Mouse (Mus musculus) midbrain, embryonic 14.5 days (tissue): Measurements from ENCODE around the gene Fbxo7. TPM values are rescaled to one million over a fixed set of nuclear protein-coding genes. Genes with fewer than 3 reads are reported as not detected.

Source experiments
- ATAC-seq: fragments of 200-750 bp; cut with Nextera tagmentation; 2 replicates; pipeline ENCODE4 v1.8.0; 2017; ENCODE audit warnings: moderate number of reproducible peaks, moderate library complexity; ENCODE audit not compliant: low FRiP score, low TSS enrichment
- DNase-seq: peaks from one replicate; pipeline ENCODE4 v3.0.0-alpha.2; 2015
- H3K27ac ChIP-seq: fragments of 300-500 bp; sonication (generic); replicated peaks from 2 replicates; pipeline ENCODE4 v1.5.1; 2014; ENCODE audit warnings: mild to moderate bottlenecking, low read depth, low read length, moderate library complexity
- H3K27me3 ChIP-seq: fragments of 300-500 bp; sonication (generic); 2 replicates; pipeline ENCODE4 v1.6.1; 2014; ENCODE audit warnings: low read length, control low read depth, mixed read lengths; ENCODE audit not compliant: control insufficient read depth, insufficient read depth
- H3K36me3 ChIP-seq: fragments of 300-500 bp; sonication (generic); 2 replicates; pipeline ENCODE4 v1.6.1; 2014; ENCODE audit warnings: low read length, control low read depth; ENCODE audit not compliant: control insufficient read depth, insufficient read depth
- H3K4me1 ChIP-seq: fragments of 300-500 bp; sonication (generic); 2 replicates; pipeline ENCODE4 v1.6.1; 2014; ENCODE audit warnings: mild to moderate bottlenecking, antibody characterized with exemption, low read length, control low read depth; ENCODE audit not compliant: control insufficient read depth, insufficient read depth
- H3K4me2 ChIP-seq: fragments of 300-500 bp; sonication (generic); 2 replicates; pipeline ENCODE4 v1.6.1; 2014; ENCODE audit warnings: mild to moderate bottlenecking, low read length, moderate library complexity
- H3K4me3 ChIP-seq: fragments of 300-500 bp; sonication (generic); replicated peaks from 2 replicates; pipeline ENCODE4 v1.5.1; 2014; ENCODE audit warnings: low read depth, low read length
- H3K9ac ChIP-seq: fragments of 300-500 bp; sonication (generic); replicated peaks from 2 replicates; pipeline ENCODE4 v1.6.1; 2014; ENCODE audit warnings: mild to moderate bottlenecking, low read length, moderate library complexity
- H3K9me3 ChIP-seq: fragments of 300-500 bp; sonication (generic); 2 replicates; pipeline ENCODE4 v1.6.1; 2016; ENCODE audit warnings: low read length, control low read depth, mixed read lengths; ENCODE audit not compliant: control insufficient read depth
- WGBS: fragments of 180-500 bp; shearing (Covaris S2); extraction: QIAGEN DNeasy Blood & Tissue Kit; methylation state at CpG from one replicate; pipeline ENCODE4 v1.1.7; 2014; 5-methylcytosine and 5-hydroxymethylcytosine counted together
- polyA plus RNA-seq: library from polyadenylated mRNA; unstranded; fragments of >200 nt; fragmentation: Nextera tagmentation; extraction: Ambion mirVana; gene quantifications from 2 replicates; pipeline ENCODE4 v1.2.1, GENCODE M21; 2014

Gene Fbxo7
- polyA plus RNA-seq, 1 experiment from 2014 or later: 19.6 TPM

- no peaks in the 10 kb centered on the region for H3K4me1 ChIP-seq
- H3K27ac ChIP-seq: no peak overlapping the region
- no peaks in the 10 kb centered on the region for H3K27me3 ChIP-seq
- H3K9ac ChIP-seq: no peak overlapping the region
- DNase-seq (no peak), ATAC-seq (no peak)
- H3K36me3 ChIP-seq: no peaks in the 10 kb centered on the region
- H3K4me2 ChIP-seq: no peak overlapping the region
- H3K4me3 ChIP-seq: no peak overlapping the region
- 91% methylated on average over 2 of the region's 2 CpGs for WGBS
- no peaks in the 10 kb centered on the region for H3K9me3 ChIP-seq
Observed at GRCm38 (mm10) chr10:86009688-86010087, 12.1 kb upstream of the Fbxo7 start.

- Histone ChIP-seq H3K27ac (no peak overlapping the region), H3K27me3 (no peaks in the 10 kb centered on the region), H3K9me3 (no peaks in the 10 kb centered on the region), H3K4me1 (no peaks in the 10 kb centered on the region), H3K4me3 (no peak overlapping the region), H3K4me2 (no peak overlapping the region), H3K36me3 (no peaks in the 10 kb centered on the region), H3K9ac (no peak overlapping the region)
- 71% methylated on average over 6 of the region's 6 CpGs for WGBS
- no peak for DNase-seq
- no peak for ATAC-seq
Observed at GRCm38 (mm10) chr10:86010636-86011035, 11.1 kb upstream of the Fbxo7 start.

GRCm38 (mm10) chr10:86011172-86011571 lies 10.6 kb upstream of the Fbxo7 start:
- H3K27ac ChIP-seq: no peak overlapping the region
- H3K9me3 ChIP-seq: no peaks in the 10 kb centered on the region
- H3K9ac ChIP-seq: no peak overlapping the region
- H3K4me1 ChIP-seq: no peaks in the 10 kb centered on the region
- H3K36me3 ChIP-seq: no peaks in the 10 kb centered on the region
- H3K27me3 ChIP-seq: no peaks in the 10 kb centered on the region
- no peak overlapping the region for H3K4me3 ChIP-seq
- ATAC-seq (no peak), DNase-seq (no peak)
- WGBS: 79% methylated on average over 2 of the region's 2 CpGs
- no peak overlapping the region for H3K4me2 ChIP-seq

GRCm38 (mm10) chr10:86011781-86012180 lies 10.0 kb upstream of the Fbxo7 start, which contains the start of gene Bpifc:
Gene Bpifc (minus strand): TSS chr10:86011895.
- ATAC-seq: no peak
- Histone ChIP-seq H3K4me2 (no peak within 1 kb of the TSS), H3K9me3 (no peaks in the 10 kb centered on the region), H3K36me3 (no peaks in the 10 kb centered on the region), H3K9ac (no peak within 1 kb of the TSS), H3K4me1 (no peaks in the 10 kb centered on the region), H3K27me3 (no peaks in the 10 kb centered on the region), H3K4me3 (no peak within 1 kb of the TSS), H3K27ac (no peak within 1 kb of the TSS)
- 91% methylated on average over 2 of the region's 2 CpGs for WGBS
- no peak for DNase-seq

- Histone ChIP-seq H3K4me1 (peaks cover 5% of the 10 kb centered on the region), H3K36me3 (no peaks in the 10 kb centered on the region), H3K27me3 (no peaks in the 10 kb centered on the region), H3K4me2 (no peak overlapping the region), H3K9me3 (no peaks in the 10 kb centered on the region), H3K4me3 (no peak overlapping the region), H3K9ac (no peak overlapping the region), H3K27ac (no peak overlapping the region)
- ATAC-seq (no peak), DNase-seq (no peak)
- WGBS: 93% methylated on average over 7 of the region's 7 CpGs
Observed at GRCm38 (mm10) chr10:86017781-86018180, 4.0 kb upstream of the Fbxo7 start.

GRCm38 (mm10) chr10:86018813-86019212 lies 3.0 kb upstream of the Fbxo7 start:
- H3K9ac ChIP-seq: no peak overlapping the region
- DNase-seq (no peak), ATAC-seq (no peak)
- H3K27me3 ChIP-seq: no peaks in the 10 kb centered on the region
- peaks cover 6% of the 10 kb centered on the region for H3K4me1 ChIP-seq
- 34% methylated on average over 5 of the region's 5 CpGs for WGBS
- no peak overlapping the region for H3K4me3 ChIP-seq
- no peak overlapping the region for H3K4me2 ChIP-seq
- H3K36me3 ChIP-seq: no peaks in the 10 kb centered on the region
- H3K9me3 ChIP-seq: no peaks in the 10 kb centered on the region
- H3K27ac ChIP-seq: no peak overlapping the region

- Histone ChIP-seq H3K4me3 (peak overlapping the region; percentile 83), H3K9ac (no peak overlapping the region), H3K27me3 (no peaks in the 10 kb centered on the region), H3K4me2 (peak overlapping the region; percentile 79), H3K9me3 (no peaks in the 10 kb centered on the region), H3K4me1 (peaks cover 6% of the 10 kb centered on the region), H3K27ac (no peak overlapping the region), H3K36me3 (no peaks in the 10 kb centered on the region)
- no peak for DNase-seq
- WGBS: 0% methylated on average over 3 of the region's 3 CpGs
- no peak for ATAC-seq
Observed at GRCm38 (mm10) chr10:86021408-86021748, 394 bp upstream of the Fbxo7 start.

GRCm38 (mm10) chr10:86022474-86022816 lies 673 bp downstream of the Fbxo7 start:
- 10% methylated on average over 6 of the region's 6 CpGs for WGBS
- peak overlapping the region; percentile 83 for H3K4me3 ChIP-seq
- no peaks in the 10 kb centered on the region for H3K36me3 ChIP-seq
- H3K27me3 ChIP-seq: no peaks in the 10 kb centered on the region
- H3K4me2 ChIP-seq: peak overlapping the region; percentile 79
- no peak for DNase-seq
- H3K9ac ChIP-seq: peak overlapping the region; percentile 86
- no peaks in the 10 kb centered on the region for H3K9me3 ChIP-seq
- ATAC-seq: no peak; the same call in 1 of the 2 replicates
- H3K27ac ChIP-seq: peak overlapping the region; percentile 77; the same call in 1 of the 2 replicates
- H3K4me1 ChIP-seq: peaks cover 6% of the 10 kb centered on the region

GRCm38 (mm10) chr10:86023149-86023548 lies 1.4 kb downstream of the Fbxo7 start:
- no peak overlapping the region for H3K4me3 ChIP-seq
- no peak for ATAC-seq
- no peaks in the 10 kb centered on the region for H3K27me3 ChIP-seq

More at GRCm38 (mm10) chr10:86023149-86023548, 1.4 kb downstream of the Fbxo7 start:
- no peak overlapping the region for H3K9ac ChIP-seq
- no peaks in the 10 kb centered on the region for H3K36me3 ChIP-seq
- H3K9me3 ChIP-seq: no peaks in the 10 kb centered on the region
- H3K4me2 ChIP-seq: no peak overlapping the region; the same call in 1 of the 2 replicates
- H3K4me1 ChIP-seq: peaks cover 6% of the 10 kb centered on the region
- no peak overlapping the region for H3K27ac ChIP-seq
- no peak for DNase-seq
